In the genomic region with DNA sequence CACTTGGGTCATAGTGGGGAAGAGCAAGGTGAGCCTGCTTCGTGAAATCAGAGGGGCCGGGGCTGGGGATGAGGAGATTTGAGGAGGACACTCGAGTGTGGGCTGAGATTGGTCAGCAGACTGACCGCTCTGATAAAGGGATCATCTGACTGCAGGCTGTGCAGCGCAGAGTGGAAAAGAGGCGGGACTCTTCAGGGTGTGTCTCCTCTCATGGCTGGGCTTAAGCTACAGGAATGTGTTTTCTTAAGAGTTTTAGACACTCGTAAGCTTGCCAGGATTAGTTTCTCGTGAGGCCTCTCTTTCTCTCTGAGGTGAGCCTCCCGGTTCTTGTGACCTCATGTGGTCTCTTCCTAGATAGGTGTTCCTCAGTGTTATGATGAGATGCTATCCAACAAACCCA, we compare ENCODE assay signal across 19 mouse cellular contexts. TPM values are rescaled to one million over a fixed set of nuclear protein-coding genes. Genes with fewer than 3 reads are reported as not detected.
"Had no signal": no experiment of that assay in that cellular context is flagged by ENCODE, and none has a peak within 500 bp of the region (broad histone marks: within the 10 kb centered on the region; RNA-seq: fewer than 3 reads in every experiment).

No protein-coding gene starts in this region.

RNA-seq across cellular contexts. Expression of a gene that starts 21.0 kb away (rescaled TPM):
- polyA plus RNA-seq: embryonic facial prominence, embryonic 10.5 days; erythroblast, embryonic 14.5 days had no signal

RNA-seq across cellular contexts. Expression of a gene that starts 43.2 kb away (rescaled TPM):
- polyA plus RNA-seq: erythroblast, embryonic 14.5 days; heart, adult 2 months had no signal

RNA-seq across cellular contexts. Expression of a gene that starts 45.6 kb away (rescaled TPM):
- polyA plus RNA-seq: cortical plate, adult 2 months; heart, adult 2 months had no signal

RNA-seq across cellular contexts. Expression of a gene that starts 59.8 kb away (rescaled TPM):
- polyA plus RNA-seq: cerebellum, adult 2 months; cortical plate, adult 2 months; embryonic facial prominence, embryonic 10.5 days; embryonic facial prominence, embryonic 11.5 days; embryonic facial prominence, embryonic 12.5 days; embryonic facial prominence, embryonic 13.5 days; embryonic facial prominence, embryonic 15.5 days; erythroblast, embryonic 14.5 days; forebrain, embryonic 10.5 days; forebrain, embryonic 11.5 days; forebrain, embryonic 12.5 days; forebrain, embryonic 13.5 days; forebrain, embryonic 14.5 days; forebrain, embryonic 15.5 days; forebrain, embryonic 16.5 days; forebrain, postnatal 0 days; frontal cortex, adult 2 months; gonadal fat pad, adult 2 months; heart, adult 2 months had no signal
